Mouse (Mus musculus) embryonic facial prominence, embryonic 11.5 days (tissue): ENCODE data around the gene Ap2m1. TPM values are rescaled to one million over a fixed set of nuclear protein-coding genes. Genes with fewer than 3 reads are reported as not detected.
A peak's percentile ranks its signal among the peaks of the same experiment; 100 is the strongest.

Experiments used
- ATAC-seq: fragments of 200-750 bp; cut with Nextera tagmentation; replicated peaks from 2 replicates; pipeline ENCODE4 v1.8.0; 2017; ENCODE audit warnings: low read depth; ENCODE audit not compliant: insufficient number of reproducible peaks, low FRiP score, low TSS enrichment
- DNase-seq: peaks from one replicate; pipeline ENCODE4 v3.0.0-alpha.2; 2015; ENCODE audit warnings: low spot score
- H3K27ac ChIP-seq: fragments of 300-500 bp; sonication (generic); replicated peaks from 2 replicates; pipeline ENCODE4 v1.5.1; 2014; ENCODE audit warnings: mild to moderate bottlenecking, low read depth, low read length, control low read depth
- H3K27me3 ChIP-seq: fragments of 300-500 bp; sonication (generic); 2 replicates; pipeline ENCODE4 v1.6.1; 2014; ENCODE audit warnings: mild to moderate bottlenecking, low read length, moderate library complexity, mixed read lengths; ENCODE audit not compliant: control insufficient read depth, insufficient read depth
- H3K36me3 ChIP-seq: fragments of 300-500 bp; sonication (generic); replicated peaks from 2 replicates; pipeline ENCODE4 v1.6.1; 2014; ENCODE audit warnings: low read depth, mild to moderate bottlenecking, low read length, moderate library complexity, mixed read lengths; ENCODE audit not compliant: control insufficient read depth, insufficient read depth
- H3K4me1 ChIP-seq: fragments of 300-500 bp; sonication (generic); 2 replicates; pipeline ENCODE4 v1.6.1; 2014; ENCODE audit warnings: low read length, mixed read lengths; ENCODE audit not compliant: control insufficient read depth, insufficient read depth
- H3K4me2 ChIP-seq: fragments of 300-500 bp; sonication (generic); 2 replicates; pipeline ENCODE4 v1.6.1; 2014; ENCODE audit warnings: low read depth, mild to moderate bottlenecking, control low read depth, low read length, moderate library complexity
- H3K4me3 ChIP-seq: fragments of 300-500 bp; sonication (generic); 2 replicates; pipeline ENCODE4 v1.5.1; 2014; ENCODE audit warnings: low read depth, low read length, control low read depth
- H3K9ac ChIP-seq: fragments of 300-500 bp; sonication (generic); replicated peaks from 2 replicates; pipeline ENCODE4 v1.6.1; 2014; ENCODE audit warnings: mild to moderate bottlenecking, control low read depth, low read length
- H3K9me3 ChIP-seq: fragments of 300-500 bp; sonication (generic); replicated peaks from 2 replicates; pipeline ENCODE4 v1.6.1; 2016; ENCODE audit warnings: mild to moderate bottlenecking, low read length, inconsistent platforms, mixed read lengths; ENCODE audit not compliant: control insufficient read depth
- WGBS: fragments of 180-500 bp; shearing (Covaris S2); extraction: QIAGEN DNeasy Blood & Tissue Kit; methylation state at CpG from one replicate; pipeline ENCODE4 v1.1.7; 2014; 5-methylcytosine and 5-hydroxymethylcytosine counted together
- polyA plus RNA-seq: library from polyadenylated mRNA; unstranded; fragments of >200 nt; fragmentation: Nextera tagmentation; extraction: Ambion mirVana; gene quantifications from 2 replicates; pipeline ENCODE4 v1.2.1, GENCODE M21; 2014

Gene Ap2m1
- polyA plus RNA-seq, 1 experiment from 2014 or later, result 756 TPM

GRCm38 (mm10) chr16:20589939-20590679 is 54.8 kb downstream of the Ap2m1 start:
- H3K9me3 ChIP-seq, result no peaks in the 10 kb centered on the region
- H3K9ac ChIP-seq, result peak overlapping the region; percentile 40
- DNase-seq (peak; percentile 70), ATAC-seq (peak; percentile 78)
- H3K36me3 ChIP-seq, result no peaks in the 10 kb centered on the region
- H3K27ac ChIP-seq, result no peak overlapping the region
- H3K4me2 ChIP-seq, result peak overlapping the region; percentile 89
- peak overlapping the region; percentile 42 for H3K4me3 ChIP-seq
- peaks cover 38% of the 10 kb centered on the region for H3K27me3 ChIP-seq
- H3K4me1 ChIP-seq, result 0 out of 2 replicates have a peak, but pooled peaks cover 3% of the 10 kb centered on the region
- WGBS, result under 1% methylated on average over 39 of the region's 39 CpGs

GRCm38 (mm10) chr16:20590680-20591038 is 55.4 kb downstream of the Ap2m1 start:
- H3K4me2 ChIP-seq, result peak overlapping the region; percentile 89
- WGBS, result 2% methylated on average over 17 of the region's 17 CpGs
- no peak overlapping the region for H3K27ac ChIP-seq
- 0 out of 2 replicates have a peak, but pooled peaks have one; percentile 14 for ATAC-seq
- H3K36me3 ChIP-seq, result no peaks in the 10 kb centered on the region
- 0 out of 2 replicates have a peak, but pooled peaks cover 3% of the 10 kb centered on the region for H3K4me1 ChIP-seq
- H3K9ac ChIP-seq, result no peak overlapping the region; the same call in 1 of the 2 replicates
- DNase-seq, result no peak
- peaks cover 38% of the 10 kb centered on the region for H3K27me3 ChIP-seq
- H3K9me3 ChIP-seq, result no peaks in the 10 kb centered on the region
- H3K4me3 ChIP-seq, result peak overlapping the region; percentile 42

- no peak overlapping the region for H3K9ac ChIP-seq
- no peaks in the 10 kb centered on the region for H3K36me3 ChIP-seq
- DNase-seq (peak; percentile 9), ATAC-seq (no peak)
- H3K27me3 ChIP-seq, result peaks cover 38% of the 10 kb centered on the region
- 4% methylated on average over 48 of the region's 48 CpGs for WGBS
- H3K9me3 ChIP-seq, result no peaks in the 10 kb centered on the region
- 0 out of 2 replicates have a peak, but pooled peaks cover 3% of the 10 kb centered on the region for H3K4me1 ChIP-seq
- H3K4me2 ChIP-seq, result peak overlapping the region; percentile 89
- H3K27ac ChIP-seq, result no peak overlapping the region
- H3K4me3 ChIP-seq, result peak overlapping the region; percentile 42
These were observed 55.9 kb downstream of the Ap2m1 start for GRCm38 (mm10) chr16:20591076-20591705.

Other genes starting within 250 kb of the Ap2m1 start
- 112 and 116 TPM in 2 replicates for gene Parl, start 233.1 kb upstream of the Ap2m1 start, polyA plus RNA-seq
- not detected in 2 replicates for gene Cyp2ab1, start 210.1 kb upstream of the Ap2m1 start, polyA plus RNA-seq
- 44.9 and 47.6 TPM in 2 replicates for gene Abcc5, start 109.1 kb upstream of the Ap2m1 start, polyA plus RNA-seq
- gene Eif2b5, start 36.7 kb upstream of the Ap2m1 start, polyA plus RNA-seq, result 144 and 156 TPM in 2 replicates
- 37.1 and 38.5 TPM in 2 replicates for gene Dvl3, start 18.5 kb upstream of the Ap2m1 start, polyA plus RNA-seq
- 56.3 and 58.1 TPM in 2 replicates for gene Abcf3, start 13.1 kb downstream of the Ap2m1 start, polyA plus RNA-seq
- gene Vwa5b2, start 54.0 kb downstream of the Ap2m1 start, polyA plus RNA-seq, result 1.4 TPM in 2 replicates
- gene Eef1akmt4, start 76.1 kb downstream of the Ap2m1 start, polyA plus RNA-seq, result 32.5 and 35.8 TPM in 2 replicates
- gene Gm49333, start 76.1 kb downstream of the Ap2m1 start, polyA plus RNA-seq, result not detected in 2 replicates
- gene Alg3, start 76.3 kb downstream of the Ap2m1 start, polyA plus RNA-seq, result 47.3 and 49.4 TPM in 2 replicates
- 1.8 and 2.2 TPM in 2 replicates for gene Camk2n2, start 85.8 kb downstream of the Ap2m1 start, polyA plus RNA-seq
- gene Ece2, start 94.3 kb downstream of the Ap2m1 start, polyA plus RNA-seq, result 2.4 and 2.5 TPM in 2 replicates
- gene Psmd2, start 116.2 kb downstream of the Ap2m1 start, polyA plus RNA-seq, result 500 and 501 TPM in 2 replicates
- 156 TPM in 2 replicates for gene Eif4g1, start 132.8 kb downstream of the Ap2m1 start, polyA plus RNA-seq
- gene Fam131a, start 157.8 kb downstream of the Ap2m1 start, polyA plus RNA-seq, result 3.9 and 4.4 TPM in 2 replicates
- 120 and 124 TPM in 2 replicates for gene Polr2h, start 182.2 kb downstream of the Ap2m1 start, polyA plus RNA-seq
- 13.0 and 14.8 TPM in 2 replicates for gene Clcn2, start 182.3 kb downstream of the Ap2m1 start, polyA plus RNA-seq
- gene Chrd, start 197.6 kb downstream of the Ap2m1 start, polyA plus RNA-seq, result 1.5 and 1.7 TPM in 2 replicates
- 0.48 TPM in 1 of 2 replicates, not detected in the other for gene Thpo, start 199.0 kb downstream of the Ap2m1 start, polyA plus RNA-seq